Comparison of ENCODE assay signal across 22 mouse cellular contexts in genomic region chr11:112772791-112773355, GRCm38 (mm10). TPM values are rescaled to one million over a fixed set of nuclear protein-coding genes. Genes with fewer than 3 reads are reported as not detected.
DNase-seq lines count a peak whose midpoint lies in the region; ATAC-seq and TF ChIP-seq lines count a peak whose summit lies in the region.
"Had no signal": no experiment of that assay in that cellular context is flagged by ENCODE, and none has a peak within 500 bp of the region (broad histone marks: within the 10 kb centered on the region; RNA-seq: fewer than 3 reads in every experiment).

No protein-coding gene starts in this region.

- H3K9me3 ChIP-seq in hindbrain, postnatal 0 days (ENCODE audit: low read length): no peaks in the 10 kb centered on the region
- H3K9me3 ChIP-seq in hindbrain, embryonic 16.5 days (ENCODE audit: control insufficient read depth, low read length): no peaks in the 10 kb centered on the region
- H3K9me3 ChIP-seq: embryonic facial prominence, embryonic 12.5 days; limb, embryonic 13.5 days; liver, embryonic 15.5 days had no signal

- no peak overlapping the region for H3K4me3 ChIP-seq in hindbrain, postnatal 0 days (ENCODE audit: low read length)
- no peak overlapping the region for H3K4me3 ChIP-seq in hindbrain, embryonic 16.5 days (ENCODE audit: low read length)
- H3K4me3 ChIP-seq in testis, adult 2 months (ENCODE audit: control insufficient read depth, low read depth, low read length): no peak overlapping the region
- H3K4me3 ChIP-seq: embryonic facial prominence, embryonic 12.5 days; left cerebral cortex, adult 2 months; limb, embryonic 13.5 days; liver, embryonic 15.5 days; megakaryocyte, embryonic 14.5 days had no signal

- no peak for TF ChIP-seq CTCF in hindbrain, postnatal 0 days (IDR thresholded peaks at IDR 0.05; ENCODE audit: low read depth)
- no peak for TF ChIP-seq CTCF in testis, adult 2 months (IDR thresholded peaks at IDR 0.05; ENCODE audit: control insufficient read depth, insufficient read depth, insufficient replicate concordance, low read depth, low read length)

- no peak overlapping the region for H3K27ac ChIP-seq in hindbrain, postnatal 0 days
- no peak overlapping the region for H3K27ac ChIP-seq in hindbrain, embryonic 16.5 days (ENCODE audit: low read depth, low read length)
- peak overlapping the region; percentile 67 for H3K27ac ChIP-seq in testis, adult 2 months (ENCODE audit: control insufficient read depth, insufficient read depth, low read depth, low read length)
- H3K27ac ChIP-seq: embryonic facial prominence, embryonic 12.5 days; left cerebral cortex, adult 2 months; limb, embryonic 13.5 days; liver, embryonic 15.5 days had no signal

- peak; percentile 9 for DNase-seq in hindbrain, postnatal 0 days (ENCODE audit: low spot score)
- peak; percentile 22 for DNase-seq in left cerebral cortex, postnatal 4 days
- DNase-seq in left cerebral cortex, adult 8-10 months (ENCODE audit: low spot score in 2 of 2): no peak
- DNase-seq in ZHBTc4 (ENCODE audit: low read depth, low spot score): peak; percentile 85
- DNase-seq in layer of hippocampus, adult 8-10 months (ENCODE audit: low spot score in 2 of 2): no peak
- DNase-seq: adrenal gland, adult 2 months; cerebellum, adult 11-12 months; gastrocnemius, postnatal 36 days; lung, postnatal 10 days; right cerebral cortex, postnatal 14 days; thymus, postnatal 25 days had no signal

- intact Hi-C loops in left cerebral cortex, postnatal 4 days (cut with DNase I): no loop called here

- H3K36me3 ChIP-seq in hindbrain, postnatal 0 days (ENCODE audit: insufficient read depth, low read length): no peaks in the 10 kb centered on the region
- H3K36me3 ChIP-seq in hindbrain, embryonic 16.5 days (ENCODE audit: control insufficient read depth, insufficient read depth, low read length): no peaks in the 10 kb centered on the region
- H3K36me3 ChIP-seq in testis, adult 2 months (ENCODE audit: control insufficient read depth, insufficient read depth, low read length): no peaks in the 10 kb centered on the region
- H3K36me3 ChIP-seq: embryonic facial prominence, embryonic 12.5 days; G1E; limb, embryonic 13.5 days; liver, embryonic 15.5 days had no signal

- no peaks in the 10 kb centered on the region for H3K27me3 ChIP-seq in hindbrain, postnatal 0 days (ENCODE audit: insufficient read depth, low read length)
- H3K27me3 ChIP-seq in hindbrain, embryonic 16.5 days (replicated peaks; ENCODE audit: control insufficient read depth, insufficient read depth, low read length): peaks cover 4% of the 10 kb centered on the region; the same call in 1 of the 2 replicates
- H3K27me3 ChIP-seq in testis, adult 2 months (ENCODE audit: control insufficient read depth, insufficient read depth, low read length): no peaks in the 10 kb centered on the region

- TF ChIP-seq POLR2A in testis, adult 2 months (IDR thresholded peaks at IDR 0.05; ENCODE audit: control insufficient read depth, low read depth, low read length): no peak

- no peak overlapping the region for H3K9ac ChIP-seq in hindbrain, postnatal 0 days (replicated peaks; ENCODE audit: low read length)
- no peak overlapping the region for H3K9ac ChIP-seq in hindbrain, embryonic 16.5 days (ENCODE audit: low read depth, low read length)
- H3K9ac ChIP-seq: embryonic facial prominence, embryonic 12.5 days; limb, embryonic 13.5 days; liver, embryonic 15.5 days had no signal

- H3K4me1 ChIP-seq in hindbrain, postnatal 0 days (ENCODE audit: insufficient read depth, low read length): no peaks in the 10 kb centered on the region
- H3K4me1 ChIP-seq in hindbrain, embryonic 16.5 days (ENCODE audit: control insufficient read depth, insufficient read depth, low read depth, low read length): no peaks in the 10 kb centered on the region
- no peaks in the 10 kb centered on the region for H3K4me1 ChIP-seq in testis, adult 2 months (ENCODE audit: control insufficient read depth, insufficient read depth, low read length)
- H3K4me1 ChIP-seq: liver, embryonic 15.5 days; megakaryocyte, embryonic 14.5 days had no signal

- H3K4me2 ChIP-seq in hindbrain, postnatal 0 days (ENCODE audit: low read depth, low read length): no peak overlapping the region
- no peak overlapping the region for H3K4me2 ChIP-seq in hindbrain, embryonic 16.5 days (ENCODE audit: low read length)
- H3K4me2 ChIP-seq: embryonic facial prominence, embryonic 12.5 days; heart, embryonic 11.5 days; limb, embryonic 13.5 days; liver, embryonic 15.5 days had no signal

- 37% methylated on average over 11 of the region's 11 CpGs for WGBS in hindbrain, postnatal 0 days
- WGBS in hindbrain, embryonic 16.5 days: 40% methylated on average over 11 of the region's 11 CpGs

- no peak for ATAC-seq in hindbrain, postnatal 0 days
- ATAC-seq in hindbrain, embryonic 16.5 days: no peak
- ATAC-seq: midbrain, embryonic 16.5 days had no signal

RNA-seq across cellular contexts. Expression of gene Sox9, which starts 9.2 kb away (rescaled TPM):
- total RNA-seq in hindbrain, postnatal 0 days (2014; rRNA removed): 11.7 and 16.7 TPM in 2 replicates
- polyA plus RNA-seq in hindbrain, postnatal 0 days (2015; fragmentation: Nextera tagmentation; extraction: Ambion mirVana): 45.5 and 47.9 TPM in 2 replicates
- polyA plus RNA-seq in hindbrain, embryonic 16.5 days (2015; fragmentation: Nextera tagmentation; extraction: Ambion mirVana): 46.1 and 53.2 TPM in 2 replicates
- 10 to 100 TPM; 21.3 to 21.4 TPM for total RNA-seq in left cerebral cortex, postnatal 4 days (2021)
- total RNA-seq in left cerebral cortex, adult 8-10 months (2022): 10 to 100 TPM; 21.5 to 32.6 (median 26.0) TPM
- polyA plus RNA-seq in testis, adult 2 months (2012; rRNA removed): 5.5 and 6.6 TPM in 2 replicates
- total RNA-seq in layer of hippocampus, adult 8-10 months (2022): 10 to 100 TPM; 25.6 to 45.4 (median 32.4) TPM
- total RNA-seq: common myeloid progenitor, adult 5-6 weeks had no signal
- polyA plus RNA-seq: G1E had no signal

Comparison
In these comparisons a context has a peak if more than half of its experiments do, and no peak if none do; other contexts are left out.
1. DNase-seq: peak in hindbrain, postnatal 0 days (single experiment), left cerebral cortex, postnatal 4 days (single experiment) and ZHBTc4 (single experiment); none in left cerebral cortex, adult 8-10 months (0 of 2) and layer of hippocampus, adult 8-10 months (0 of 2).